Mouse (Mus musculus) mammary gland, adult 2 months (tissue): Measurements from ENCODE around the gene Wasl. TPM values are rescaled to one million over a fixed set of nuclear protein-coding genes. Genes with fewer than 3 reads are reported as not detected.

Source experiments
- polyA plus RNA-seq: library from polyadenylated mRNA; depleted of rRNA; stranded (reverse); fragments of >200 nt; gene quantifications from 2 replicates; pipeline ENCODE4 v1.2.3, GENCODE M21; 2012; ENCODE audit warnings: low replicate concordance; rRNA removed

Gene Wasl
- 15.5 and 108 TPM in 2 replicates for polyA plus RNA-seq

GRCm38 (mm10) chr6:24664867-24665458 lies at the start of gene Wasl:
Wasl (minus strand) TSS chr6:24665009.

GRCm38 (mm10) chr6:24597500-24597899 lies 67.3 kb downstream of the Wasl start, which contains the start of gene Lmod2:
Lmod2 (plus strand) TSS chr6:24597762.

Other genes starting within 250 kb of the Wasl start
- not detected in 2 replicates for gene Iqub, start 149.9 kb downstream of the Wasl start, polyA plus RNA-seq
- 1.6 and 3.9 TPM in 2 replicates for gene Ndufa5, start 137.0 kb downstream of the Wasl start, polyA plus RNA-seq
- gene Asb15, start 136.9 kb downstream of the Wasl start, polyA plus RNA-seq = 6.5 TPM in 1 of 2 replicates, not detected in the other
- gene Lmod2, start 67.2 kb downstream of the Wasl start, polyA plus RNA-seq = 10.5 TPM in 1 of 2 replicates, not detected in the other
- gene Hyal6, start 68.2 kb upstream of the Wasl start, polyA plus RNA-seq = not detected in 2 replicates
- not detected in 2 replicates for gene Hyal4, start 83.3 kb upstream of the Wasl start, polyA plus RNA-seq
- gene Spam1, start 126.2 kb upstream of the Wasl start, polyA plus RNA-seq = not detected in 2 replicates
- gene Hyal5, start 193.0 kb upstream of the Wasl start, polyA plus RNA-seq = not detected in 2 replicates